Mouse (Mus musculus) lung, embryonic 16.5 days (tissue): ENCODE measurements around the gene Slc22a5. TPM values are rescaled to one million over a fixed set of nuclear protein-coding genes. Genes with fewer than 3 reads are reported as not detected.
A peak's percentile ranks its signal among the peaks of the same experiment; 100 is the strongest.
"Not testable (repeated sequence)": the region's sequence is repeated elsewhere in the genome, so short reads cannot be mapped to it uniquely, and the experiment has no call there.

Experiments used
- ATAC-seq: fragments of 200-750 bp; cut with Nextera tagmentation; 2 replicates; pipeline ENCODE4 v1.8.0; 2017; ENCODE audit warnings: low read depth, mild to moderate bottlenecking, moderate library complexity
- H3K27ac ChIP-seq: fragments of 300-500 bp; sonication (generic); 2 replicates; pipeline ENCODE4 v1.5.1; 2014; ENCODE audit warnings: mild to moderate bottlenecking, control low read depth, low read length
- H3K27me3 ChIP-seq: fragments of 300-500 bp; sonication (generic); 2 replicates; pipeline ENCODE4 v1.6.1; 2014; ENCODE audit warnings: low read depth, low read length, mixed read lengths; ENCODE audit not compliant: control insufficient read depth, insufficient read depth
- H3K36me3 ChIP-seq: fragments of 300-500 bp; sonication (generic); 2 replicates; pipeline ENCODE4 v1.6.1; 2014; ENCODE audit warnings: low read length; ENCODE audit not compliant: control insufficient read depth, insufficient read depth
- H3K4me1 ChIP-seq: fragments of 300-500 bp; sonication (generic); replicated peaks from 2 replicates; pipeline ENCODE4 v1.6.1; 2014; ENCODE audit warnings: low read length, mixed read lengths; ENCODE audit not compliant: control insufficient read depth, insufficient read depth
- H3K4me2 ChIP-seq: fragments of 300-500 bp; sonication (generic); 2 replicates; pipeline ENCODE4 v1.6.1; 2014; ENCODE audit warnings: low read depth, low read length, control low read depth
- H3K4me3 ChIP-seq: fragments of 300-500 bp; sonication (generic); 2 replicates; pipeline ENCODE4 v1.5.1; 2014; ENCODE audit warnings: mild to moderate bottlenecking, low read length, control low read depth
- H3K9ac ChIP-seq: fragments of 300-500 bp; sonication (generic); 2 replicates; pipeline ENCODE4 v1.6.1; 2014; ENCODE audit warnings: low read length, control low read depth
- H3K9me3 ChIP-seq: fragments of 300-500 bp; sonication (generic); 2 replicates; pipeline ENCODE4 v1.6.1; 2016; ENCODE audit warnings: low read length; ENCODE audit not compliant: control insufficient read depth
- WGBS: fragments of 180-500 bp; shearing (Covaris S2); extraction: QIAGEN DNeasy Blood & Tissue Kit; methylation state at CpG from one replicate; pipeline ENCODE4 v1.1.7; 2014; 5-methylcytosine and 5-hydroxymethylcytosine counted together
- polyA plus RNA-seq: library from polyadenylated mRNA; unstranded; fragments of >200 nt; fragmentation: Nextera tagmentation; extraction: Ambion mirVana; gene quantifications from 2 replicates; pipeline ENCODE4 v1.2.1, GENCODE M21; 2015

Slc22a5 gene
- polyA plus RNA-seq, 1 experiment from 2014 or later, result 9.1 TPM

DNA sequence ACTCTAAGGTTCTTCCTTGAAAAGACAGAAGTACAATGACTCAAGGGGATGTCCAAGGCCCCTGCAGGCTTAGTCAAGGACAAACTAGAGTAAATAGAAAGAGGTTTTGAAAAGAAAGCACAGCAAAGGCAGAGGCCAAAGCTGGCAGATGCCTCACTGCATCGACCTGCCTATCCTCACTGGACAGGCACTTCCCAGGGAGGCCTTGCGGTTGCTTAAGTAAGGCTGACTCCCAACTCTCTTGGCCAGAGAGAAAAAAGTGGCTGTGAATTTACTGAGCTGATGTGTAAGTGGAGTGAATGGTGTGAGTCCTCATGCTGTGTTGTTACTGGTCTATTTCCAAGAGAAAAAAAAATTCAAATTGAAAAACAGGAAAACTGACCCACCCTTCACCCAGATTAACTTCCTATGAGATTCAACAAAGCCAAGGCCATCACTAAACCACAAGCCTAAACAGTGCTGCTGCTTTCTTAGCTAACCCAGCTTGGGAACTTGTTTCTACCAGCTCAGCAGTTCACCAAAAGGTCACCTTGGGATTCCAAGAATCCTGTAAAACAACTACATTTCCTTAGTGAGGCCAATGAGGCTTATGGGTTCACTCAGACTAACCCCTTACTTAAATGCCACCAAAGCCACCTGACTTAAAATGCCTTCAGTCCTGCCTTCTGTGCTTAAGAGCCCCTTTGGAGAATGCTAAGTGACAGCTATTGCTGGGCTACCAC lies 19.5 kb downstream of the Slc22a5 start:
- H3K27me3 ChIP-seq, result no peaks in the 10 kb centered on the region
- H3K4me3 ChIP-seq, result no peak overlapping the region
- WGBS, result 84% methylated on average over 2 of the region's 2 CpGs
- H3K27ac ChIP-seq, result no peak overlapping the region
- H3K4me1 ChIP-seq, result no peaks in the 10 kb centered on the region
- H3K9ac ChIP-seq, result no peak overlapping the region
- no peak overlapping the region for H3K4me2 ChIP-seq
- no peak for ATAC-seq
- H3K36me3 ChIP-seq, result no peaks in the 10 kb centered on the region
- no peaks in the 10 kb centered on the region for H3K9me3 ChIP-seq

DNA sequence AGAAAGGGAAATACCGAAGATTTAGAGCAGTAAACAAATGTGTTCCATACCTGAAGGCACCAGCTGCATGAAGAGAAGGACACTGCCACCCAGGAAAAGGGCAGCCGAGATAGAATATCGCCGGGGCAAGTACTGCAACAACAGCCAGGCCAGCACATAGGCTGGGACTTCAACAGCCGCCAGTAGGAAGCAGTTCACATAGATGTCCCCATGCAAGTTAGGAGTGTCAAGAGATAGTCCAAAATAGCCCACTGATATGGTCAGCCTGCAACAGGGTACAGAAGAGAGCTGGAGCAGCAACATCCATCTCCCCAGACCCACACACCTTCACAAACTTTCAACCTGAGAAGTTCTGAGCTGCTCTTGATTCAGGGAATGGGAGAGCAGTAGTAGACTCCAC lies 22.3 kb downstream of the Slc22a5 start:
- Histone ChIP-seq H3K27ac (no peak overlapping the region), H3K27me3 (no peaks in the 10 kb centered on the region), H3K4me3 (no peak overlapping the region), H3K4me1 (no peaks in the 10 kb centered on the region), H3K4me2 (no peak overlapping the region), H3K36me3 (no peaks in the 10 kb centered on the region), H3K9ac (no peak overlapping the region), H3K9me3 (no peaks in the 10 kb centered on the region)
- ATAC-seq, result no peak
- WGBS, result 88% methylated on average over 5 of the region's 5 CpGs

DNA sequence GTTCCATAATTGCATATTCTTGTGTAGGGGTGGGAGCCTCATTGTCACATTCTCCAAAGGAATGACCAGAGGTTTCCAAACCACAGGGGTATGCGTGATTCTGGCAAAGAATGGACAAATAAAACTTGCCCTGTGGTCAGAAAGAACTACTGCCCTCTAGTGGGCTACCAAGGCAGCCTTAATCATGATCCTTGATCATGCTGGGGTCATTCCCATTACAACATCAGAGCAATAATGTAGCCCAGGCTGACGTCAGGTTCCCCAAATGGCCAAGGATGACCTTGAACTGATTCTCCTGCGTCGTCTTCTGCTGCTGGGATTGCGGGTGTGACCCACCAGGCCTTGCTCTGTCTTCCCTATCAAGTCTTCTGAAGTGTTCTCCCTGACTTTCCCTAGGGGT lies 23.1 kb downstream of the Slc22a5 start:
- not testable (repeated sequence) for H3K27me3 ChIP-seq, H3K4me3 ChIP-seq, H3K36me3 ChIP-seq, H3K9ac ChIP-seq, H3K9me3 ChIP-seq, ATAC-seq, H3K4me1 ChIP-seq, H3K27ac ChIP-seq, H3K4me2 ChIP-seq
- 48% methylated on average over 5 of the region's 5 CpGs for WGBS

DNA sequence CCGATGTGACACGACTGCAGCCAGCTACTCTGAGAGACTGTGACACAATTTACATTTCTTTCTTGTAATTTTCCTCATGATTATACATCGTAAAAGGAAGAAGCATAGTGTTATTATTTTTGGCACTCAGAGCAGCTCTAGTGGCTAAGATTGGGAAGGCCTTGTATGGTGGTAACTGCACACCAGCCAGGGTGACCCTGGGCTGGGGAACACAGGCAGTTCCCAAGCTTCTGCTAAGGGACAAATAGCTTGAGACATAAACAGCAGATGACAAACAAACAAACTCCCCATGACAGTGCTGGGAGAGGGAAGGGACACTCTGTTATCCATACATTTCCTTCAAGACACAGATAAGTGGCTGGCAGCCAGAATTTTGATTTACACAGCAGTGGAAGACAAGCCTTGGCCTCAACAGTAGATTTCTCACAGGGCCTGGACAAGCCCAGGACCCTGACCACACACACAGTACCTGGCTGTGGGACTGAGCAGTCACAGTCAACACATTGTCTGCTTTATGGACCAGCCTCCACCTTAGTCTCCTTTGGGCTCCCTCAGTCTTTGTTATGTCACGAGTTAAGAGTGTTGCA lies 26.6 kb downstream of the Slc22a5 start:
- peak; percentile 84 for ATAC-seq

DNA sequence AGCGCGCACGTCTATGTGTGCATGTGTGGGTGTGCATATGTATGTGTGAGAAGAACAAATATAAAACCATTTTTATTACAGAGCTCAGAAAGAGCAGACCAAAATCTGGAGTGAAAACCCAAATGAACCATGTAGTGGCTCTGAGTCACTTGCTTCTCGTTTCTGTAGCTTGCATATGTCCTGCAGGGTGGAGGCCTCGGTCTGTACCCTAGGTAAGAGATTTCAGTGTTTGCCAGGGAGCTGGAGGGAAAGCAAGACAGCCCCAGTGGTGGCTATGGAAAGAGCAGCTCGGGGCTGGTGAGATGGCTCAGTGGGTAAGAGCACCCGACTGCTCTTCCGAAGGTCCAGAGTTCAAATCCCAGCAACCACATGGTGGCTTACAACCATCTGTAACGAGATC lies 30.5 kb downstream of the Slc22a5 start:
- not testable (repeated sequence) for H3K9me3 ChIP-seq, H3K27me3 ChIP-seq, H3K27ac ChIP-seq, H3K4me2 ChIP-seq, ATAC-seq, H3K9ac ChIP-seq, H3K4me1 ChIP-seq, H3K4me3 ChIP-seq, H3K36me3 ChIP-seq
- 76% methylated on average over 8 of the region's 9 CpGs for WGBS

More for the DNA sequence above, 26.6 kb downstream of the Slc22a5 start:
- not testable (repeated sequence) for H3K36me3 ChIP-seq, H3K9me3 ChIP-seq, H3K4me3 ChIP-seq, H3K9ac ChIP-seq, H3K4me1 ChIP-seq, H3K4me2 ChIP-seq, H3K27me3 ChIP-seq
- peak overlapping the region; percentile 36; the same call in 1 of the 2 replicates for H3K27ac ChIP-seq
- 68% methylated on average over 1 of the region's 4 CpGs for WGBS

DNA sequence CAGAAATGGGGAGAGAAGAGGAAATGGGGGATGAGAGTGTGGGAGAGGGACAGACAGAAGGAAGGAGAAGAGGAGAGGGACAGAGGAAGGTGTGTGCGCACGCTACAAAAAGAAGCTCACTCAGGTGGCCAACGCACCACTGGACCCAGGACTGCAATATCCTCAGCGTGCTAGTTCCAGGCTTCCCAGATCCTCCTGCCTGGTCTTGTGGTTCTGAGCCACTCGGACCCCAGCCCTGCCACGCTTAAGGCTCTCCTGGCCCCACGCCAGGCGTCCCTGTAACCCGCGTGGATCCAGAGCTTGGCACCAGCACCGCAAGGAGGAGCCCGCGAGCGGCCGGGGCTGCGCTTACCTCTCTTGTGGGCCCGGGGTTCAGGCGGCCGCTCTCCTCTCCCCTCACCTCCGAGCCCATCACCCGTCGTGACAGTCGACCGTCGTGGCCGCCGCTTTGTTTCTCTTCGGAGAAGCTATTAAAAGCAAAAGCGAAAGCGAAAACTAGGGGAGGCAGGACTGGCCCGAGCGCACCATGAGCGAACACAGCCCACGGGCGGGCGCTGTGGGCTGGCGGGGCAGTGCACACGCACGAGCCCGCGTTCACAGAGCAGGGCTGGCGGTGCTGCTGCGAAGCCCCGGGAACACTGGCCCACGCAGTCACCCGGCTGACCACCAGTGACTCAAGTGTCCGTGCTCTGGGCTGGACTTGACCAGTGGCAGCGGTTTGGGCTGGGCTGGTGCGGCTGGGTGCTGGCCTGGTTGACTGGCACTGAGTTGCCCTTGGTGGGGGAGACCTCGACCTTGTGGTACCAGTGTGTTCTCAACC lies 32.5 kb downstream of the Slc22a5 start, which contains the start of gene Gm12216:
TSS of gene Gm12216 (minus strand) at position 496 of the 820 bp plus-strand sequence.
- not testable (repeated sequence) for H3K4me1 ChIP-seq, H3K9me3 ChIP-seq, H3K27me3 ChIP-seq, H3K36me3 ChIP-seq
- WGBS, result 6% methylated on average over 44 of the region's 50 CpGs
- H3K27ac ChIP-seq, result peak within 1 kb of the TSS; percentile 12; the same call in 1 of the 2 replicates
- ATAC-seq, result peak; percentile 81
- peak within 1 kb of the TSS; percentile 78 for H3K9ac ChIP-seq
- peak within 1 kb of the TSS; percentile 77 for H3K4me2 ChIP-seq
- H3K4me3 ChIP-seq, result peak within 1 kb of the TSS; percentile 70

DNA sequence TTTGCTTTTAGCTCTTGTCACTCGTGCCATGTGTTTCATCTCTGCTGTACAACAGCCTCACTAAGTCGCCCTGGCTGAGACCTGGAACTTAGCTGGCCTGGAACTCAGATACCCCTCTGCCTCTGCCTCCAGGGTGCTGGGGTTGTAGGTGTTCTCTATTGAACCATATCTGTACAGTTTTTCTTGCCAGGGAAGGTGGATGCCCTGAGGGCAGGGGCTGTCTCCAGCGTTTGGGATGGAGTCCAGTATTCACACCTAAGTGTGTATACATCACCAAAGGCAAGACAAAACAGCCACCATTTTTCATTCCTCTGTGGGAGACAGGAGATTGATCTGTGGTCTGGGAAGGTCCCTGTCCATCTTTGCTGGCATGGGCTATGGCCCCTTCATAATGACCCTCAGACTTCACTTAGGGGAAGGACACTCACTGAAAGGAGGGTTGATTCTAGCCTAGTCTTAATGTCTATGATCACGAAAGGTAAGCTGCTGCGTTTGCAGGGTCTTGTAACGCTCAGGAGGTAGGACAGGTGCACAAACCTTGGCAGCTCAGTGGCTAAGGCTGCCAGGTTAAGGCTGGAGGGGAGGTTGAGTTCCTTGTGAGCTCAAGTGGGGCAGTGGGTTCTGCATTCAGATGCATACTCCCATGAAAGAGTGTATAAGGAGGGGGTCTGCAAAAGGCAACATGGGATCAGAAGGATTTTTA lies 33.3 kb downstream of the Slc22a5 start:
- Histone ChIP-seq H3K9ac (peak overlapping the region; percentile 78; the same call in 1 of the 2 replicates), H3K9me3 (no peaks in the 10 kb centered on the region), H3K4me1 (peaks cover 10% of the 10 kb centered on the region), H3K4me3 (peak overlapping the region; percentile 70; the same call in 1 of the 2 replicates), H3K4me2 (peak overlapping the region; percentile 77), H3K36me3 (no peaks in the 10 kb centered on the region), H3K27me3 (no peaks in the 10 kb centered on the region), H3K27ac (no peak overlapping the region)
- WGBS, result 73% methylated on average over 6 of the region's 6 CpGs
- 0 out of 2 replicates have a peak, but pooled peaks have one; percentile 9 for ATAC-seq

DNA sequence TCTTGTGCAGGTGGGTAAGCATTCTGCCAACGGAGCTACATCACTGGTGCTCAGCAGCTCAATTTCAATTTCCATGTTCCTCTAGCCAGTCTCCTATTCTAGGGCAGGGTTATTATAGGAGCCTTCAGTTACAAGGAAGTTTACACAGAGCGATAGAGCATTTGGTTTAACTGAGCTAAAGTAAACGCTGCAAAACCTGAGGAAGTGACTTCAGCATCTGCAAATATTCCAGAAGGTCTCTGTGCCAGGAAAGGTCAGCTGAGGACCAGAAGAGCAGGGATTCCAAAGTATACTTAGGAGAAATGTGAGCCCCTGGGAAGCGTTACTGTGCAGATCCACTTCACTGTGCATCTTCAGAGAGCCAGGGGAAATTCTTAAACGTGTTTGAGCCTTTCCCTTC lies 37.8 kb downstream of the Slc22a5 start:
- Histone ChIP-seq H3K27ac (peak overlapping the region; percentile 48), H3K9me3 (no peaks in the 10 kb centered on the region), H3K36me3 (no peaks in the 10 kb centered on the region), H3K4me2 (no peak overlapping the region), H3K4me3 (no peak overlapping the region), H3K27me3 (no peaks in the 10 kb centered on the region), H3K4me1 (peaks cover 21% of the 10 kb centered on the region), H3K9ac (no peak overlapping the region)
- ATAC-seq, result peak; percentile 56; the same call in 1 of the 2 replicates
- 10% methylated on average over 5 of the region's 5 CpGs for WGBS
